Mouse (Mus musculus) embryonic facial prominence, embryonic 12.5 days (tissue): Measurements from ENCODE around the gene H2-M11. TPM values are rescaled to one million over a fixed set of nuclear protein-coding genes. Genes with fewer than 3 reads are reported as not detected.

ENCODE experiments used
- ATAC-seq: fragments of 200-750 bp; cut with Nextera tagmentation; 2 replicates; pipeline ENCODE4 v1.8.0; 2017; ENCODE audit not compliant: insufficient number of reproducible peaks, insufficient read depth, low FRiP score, low TSS enrichment
- H3K27ac ChIP-seq: fragments of 300-500 bp; sonication (generic); 2 replicates; pipeline ENCODE4 v1.5.1; 2016; ENCODE audit warnings: mild to moderate bottlenecking
- H3K27me3 ChIP-seq: fragments of 300-500 bp; sonication (generic); 2 replicates; pipeline ENCODE4 v1.6.1; 2016; ENCODE audit warnings: mild to moderate bottlenecking, moderate library complexity
- H3K36me3 ChIP-seq: fragments of 300-500 bp; sonication (generic); 2 replicates; pipeline ENCODE4 v1.6.1; 2016; ENCODE audit warnings: mild to moderate bottlenecking
- H3K4me1 ChIP-seq: fragments of 300-500 bp; sonication (generic); 2 replicates; pipeline ENCODE4 v1.6.1; 2016
- H3K4me2 ChIP-seq: fragments of 300-500 bp; sonication (generic); replicated peaks from 2 replicates; pipeline ENCODE4 v1.6.1; 2016; ENCODE audit warnings: mild to moderate bottlenecking, moderate library complexity
- H3K4me3 ChIP-seq: fragments of 300-500 bp; sonication (generic); 2 replicates; pipeline ENCODE4 v1.5.1; 2016; ENCODE audit warnings: mild to moderate bottlenecking
- H3K9ac ChIP-seq: fragments of 300-500 bp; sonication (generic); 2 replicates; pipeline ENCODE4 v1.6.1; 2016; ENCODE audit warnings: mild to moderate bottlenecking, moderate library complexity
- H3K9me3 ChIP-seq: fragments of 300-500 bp; sonication (generic); 2 replicates; pipeline ENCODE4 v1.6.1; 2016; ENCODE audit warnings: mild to moderate bottlenecking, moderate library complexity
- WGBS: fragments of 180-500 bp; shearing (Covaris S2); methylation state at CpG from one replicate; pipeline ENCODE4 v1.1.7; 2016; 5-methylcytosine and 5-hydroxymethylcytosine counted together
- polyA plus RNA-seq: library from polyadenylated mRNA; unstranded; fragments of >200 nt; fragmentation: Nextera tagmentation; extraction: Ambion mirVana; gene quantifications from 2 replicates; pipeline ENCODE4 v1.2.1, GENCODE M21; 2016

Gene H2-M11
- not detected in 2 replicates for polyA plus RNA-seq

GRCm38 (mm10) chr17:36546775-36547174 is at the start of gene H2-M11:
Gene H2-M11 (plus strand): TSS chr17:36547075.
- Histone ChIP-seq H3K4me2 (no peak within 1 kb of the TSS), H3K4me3 (no peak within 1 kb of the TSS), H3K27ac (no peak within 1 kb of the TSS), H3K27me3 (no peaks in the 10 kb centered on the region), H3K9ac (no peak within 1 kb of the TSS), H3K9me3 (no peaks in the 10 kb centered on the region), H3K4me1 (no peaks in the 10 kb centered on the region), H3K36me3 (no peaks in the 10 kb centered on the region)
- WGBS, result 61% methylated on average over 3 of the region's 3 CpGs
- no peak for ATAC-seq

- H3K9ac ChIP-seq, result no peak overlapping the region
- H3K27ac ChIP-seq, result no peak overlapping the region
- no peaks in the 10 kb centered on the region for H3K4me1 ChIP-seq
- H3K27me3 ChIP-seq, result no peaks in the 10 kb centered on the region
- H3K4me2 ChIP-seq, result no peak overlapping the region
- H3K9me3 ChIP-seq, result no peaks in the 10 kb centered on the region
- H3K36me3 ChIP-seq, result no peaks in the 10 kb centered on the region
- WGBS, result 65% methylated on average over 1 of the region's 1 CpGs
- no peak for ATAC-seq
- no peak overlapping the region for H3K4me3 ChIP-seq
Measured at GRCm38 (mm10) chr17:36500435-36500834, 46.4 kb upstream of the H2-M11 start.

- no peaks in the 10 kb centered on the region for H3K4me1 ChIP-seq
- H3K27ac ChIP-seq, result no peak overlapping the region
- no peaks in the 10 kb centered on the region for H3K27me3 ChIP-seq
- H3K36me3 ChIP-seq, result no peaks in the 10 kb centered on the region
- no peak overlapping the region for H3K9ac ChIP-seq
- H3K9me3 ChIP-seq, result no peaks in the 10 kb centered on the region
- H3K4me2 ChIP-seq, result no peak overlapping the region
- no peak overlapping the region for H3K4me3 ChIP-seq
- no peak for ATAC-seq
Measured at GRCm38 (mm10) chr17:36503910-36504309, 43.0 kb upstream of the H2-M11 start.

Other genes with a start within 250 kb of the H2-M11 start
- not detected in 2 replicates for gene H2-M10.1, start 220.9 kb upstream of the H2-M11 start, polyA plus RNA-seq
- gene H2-M10.3, start 178.7 kb upstream of the H2-M11 start, polyA plus RNA-seq, result not detected in 2 replicates
- gene H2-M10.4, start 84.7 kb upstream of the H2-M11 start, polyA plus RNA-seq, result not detected in 2 replicates
- gene H2-M9, start 95.6 kb downstream of the H2-M11 start, polyA plus RNA-seq, result not detected in 2 replicates
- gene H2-M1, start 125.1 kb downstream of the H2-M11 start, polyA plus RNA-seq, result not detected in 2 replicates
- not detected in 2 replicates for gene H2-M10.5, start 225.8 kb downstream of the H2-M11 start, polyA plus RNA-seq